Mouse (Mus musculus) testis, adult 2 months (tissue): ENCODE results near the gene Ifna15.

Experiments
- CTCF ChIP-seq: fragments of 200-500 bp; IDR thresholded peaks from 2 replicates; pipeline ENCODE4 v1.5.1; 2012; ENCODE audit warnings: low read depth, mild to moderate bottlenecking, inconsistent platforms, low read length, moderate library complexity; ENCODE audit not compliant: control insufficient read depth, insufficient read depth, insufficient replicate concordance
- POLR2A ChIP-seq: fragments of 200-500 bp; IDR thresholded peaks from 2 replicates; pipeline ENCODE4 v1.6.1; 2012; ENCODE audit warnings: low read depth, mild to moderate bottlenecking, inconsistent platforms, low read length, moderate library complexity; ENCODE audit not compliant: control insufficient read depth

DNA sequence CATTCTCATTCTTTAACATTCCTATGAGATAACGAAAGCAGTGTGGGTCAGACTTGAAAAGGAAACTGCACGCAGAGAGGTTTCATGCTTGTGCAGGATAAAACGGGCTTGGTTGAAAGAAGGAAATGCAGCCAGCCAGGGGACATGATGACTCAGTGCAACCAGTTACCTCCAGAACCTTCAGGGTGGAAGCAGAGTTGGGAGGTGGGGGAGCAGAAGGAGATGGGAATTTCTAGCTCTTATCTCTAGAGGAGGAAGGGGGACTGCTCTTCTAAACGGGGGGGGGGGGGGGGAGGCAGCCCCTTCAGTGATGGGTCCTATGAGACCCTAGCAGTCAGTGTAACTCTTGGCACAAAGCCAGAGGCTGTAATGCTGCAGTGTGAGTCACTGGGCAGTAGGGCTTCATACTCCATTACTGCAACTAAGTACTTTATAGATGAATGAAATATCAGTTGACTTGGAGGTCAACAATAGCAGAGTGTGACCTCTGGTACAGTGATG is 42.3 kb downstream of the Ifna15 start:
- TF ChIP-seq CTCF, result no peak
- no peak for TF ChIP-seq POLR2A
